Mouse (Mus musculus) MN1 (cell line): ENCODE measurements around the gene Ece2.
A peak's percentile ranks its signal among the peaks of the same experiment; 100 is the strongest.
"Not testable (repeated sequence)": the region's sequence is repeated elsewhere in the genome, so short reads cannot be mapped to it uniquely, and the experiment has no call there.

Experiments used
- DNase-seq: peaks from one replicate; pipeline ENCODE4 v3.0.0-alpha.2; 2016; ENCODE audit warnings: low spot score

Gene Ece2

GRCm38 (mm10) chr16:20621991-20622685 is 7.5 kb upstream of the Ece2 start:
- DNase-seq = peak; percentile 87

- DNase-seq = peak; percentile 27
Measured at GRCm38 (mm10) chr16:20623211-20623610, 6.4 kb upstream of the Ece2 start.

GRCm38 (mm10) chr16:20628871-20629391 is 697 bp upstream of the Ece2 start:
- peak; percentile 26 for DNase-seq

- DNase-seq = no peak
Measured at GRCm38 (mm10) chr16:20637410-20637809, 7.8 kb downstream of the Ece2 start.

GRCm38 (mm10) chr16:20638367-20638766 is 8.7 kb downstream of the Ece2 start:
- no peak for DNase-seq

- peak; percentile 57 for DNase-seq
Measured at GRCm38 (mm10) chr16:20642161-20642560, 12.5 kb downstream of the Ece2 start.

- DNase-seq = no peak
Measured at GRCm38 (mm10) chr16:20643911-20644310, 14.3 kb downstream of the Ece2 start.

GRCm38 (mm10) chr16:20651076-20651946 is 21.7 kb downstream of the Ece2 start, which contains the start of gene Psmd2:
Psmd2 (plus strand) TSS chr16:20651652.
- peak; percentile 94 for DNase-seq

GRCm38 (mm10) chr16:20651947-20652310 is 22.3 kb downstream of the Ece2 start:
- no peak for DNase-seq

GRCm38 (mm10) chr16:20653315-20653714 is 23.7 kb downstream of the Ece2 start:
- no peak for DNase-seq

GRCm38 (mm10) chr16:20657661-20658060 is 28.0 kb downstream of the Ece2 start:
- no peak for DNase-seq

- DNase-seq = not testable (repeated sequence)
Measured at GRCm38 (mm10) chr16:20668013-20668412, 38.4 kb downstream of the Ece2 start, which contains the start of gene Eif4g1. Eif4g1 (plus strand) TSS chr16:20668313.

- no peak for DNase-seq
Measured at GRCm38 (mm10) chr16:20670291-20670690, 40.7 kb downstream of the Ece2 start.

GRCm38 (mm10) chr16:20671886-20672285 is 42.3 kb downstream of the Ece2 start:
- DNase-seq = peak; percentile 24

- peak; percentile 91 for DNase-seq
Measured at GRCm38 (mm10) chr16:20672500-20672902, 42.9 kb downstream of the Ece2 start.

GRCm38 (mm10) chr16:20672965-20673705 is 43.5 kb downstream of the Ece2 start:
- DNase-seq = peak; percentile 41

- no peak for DNase-seq
Measured at GRCm38 (mm10) chr16:20673706-20674303, 44.2 kb downstream of the Ece2 start.

- DNase-seq = no peak
Measured at GRCm38 (mm10) chr16:20675213-20675612, 45.6 kb downstream of the Ece2 start.

GRCm38 (mm10) chr16:20676702-20677101 is 47.1 kb downstream of the Ece2 start:
- peak; percentile 44 for DNase-seq

GRCm38 (mm10) chr16:20677380-20677779 is 47.8 kb downstream of the Ece2 start:
- DNase-seq = peak; percentile 30

GRCm38 (mm10) chr16:20677974-20678675 is 48.5 kb downstream of the Ece2 start:
- peak; percentile 95 for DNase-seq
